Mouse (Mus musculus) kidney, postnatal 10 days (tissue): Measurements from ENCODE around the gene Esr2.
"Not testable (repeated sequence)": the region's sequence is repeated elsewhere in the genome, so short reads cannot be mapped to it uniquely, and the experiment has no call there.

ENCODE experiments used
- DNase-seq: peaks from one replicate; pipeline ENCODE4 v3.0.0; 2021; ENCODE audit warnings: mixed read lengths

The Esr2 gene

DNA sequence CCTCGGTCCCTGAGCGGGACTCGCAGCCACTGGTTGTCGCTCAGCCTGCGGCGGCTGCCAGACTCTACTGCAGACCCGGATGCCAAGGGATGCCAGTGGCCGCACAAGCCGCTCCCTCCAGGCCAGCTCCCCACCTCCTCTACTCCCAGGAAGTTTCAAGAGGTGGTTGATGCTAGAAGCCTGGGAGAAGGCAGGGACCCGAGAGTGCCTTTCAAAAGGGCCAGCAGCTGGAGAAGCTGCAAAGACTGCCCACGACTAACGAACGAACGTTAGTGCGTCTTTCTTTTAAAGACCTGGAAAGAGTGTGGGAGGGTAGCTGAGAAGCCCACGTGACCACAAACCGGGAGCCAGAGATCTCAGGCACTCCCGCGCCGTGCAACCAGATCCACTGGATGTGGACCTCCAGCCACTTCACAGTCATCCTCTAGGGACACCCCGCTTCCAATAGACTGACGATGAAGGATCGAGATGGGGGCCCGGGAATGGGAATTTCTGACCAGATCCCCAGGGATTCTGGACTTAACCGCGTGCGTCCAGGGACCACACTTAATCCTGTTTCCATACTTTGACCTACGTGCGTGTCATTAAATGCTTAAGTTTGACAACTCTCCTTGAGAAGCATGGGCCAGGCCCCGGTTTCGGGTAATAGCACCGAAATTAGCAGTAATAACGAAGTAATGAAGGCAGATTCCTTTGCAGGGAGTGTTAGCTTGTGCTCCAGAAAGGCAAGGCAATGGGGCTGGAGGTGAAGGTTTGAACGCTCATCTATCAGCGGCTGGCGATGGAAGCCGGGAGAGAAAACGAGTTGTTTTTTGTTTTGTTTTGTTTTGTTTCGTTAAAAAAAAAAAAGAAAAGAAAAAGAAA is at the start of gene Esr2:
Gene Esr2, minus strand, starts transcription at position 260 of the 864 bp plus-strand sequence.
- peak; percentile 46 for DNase-seq

DNA sequence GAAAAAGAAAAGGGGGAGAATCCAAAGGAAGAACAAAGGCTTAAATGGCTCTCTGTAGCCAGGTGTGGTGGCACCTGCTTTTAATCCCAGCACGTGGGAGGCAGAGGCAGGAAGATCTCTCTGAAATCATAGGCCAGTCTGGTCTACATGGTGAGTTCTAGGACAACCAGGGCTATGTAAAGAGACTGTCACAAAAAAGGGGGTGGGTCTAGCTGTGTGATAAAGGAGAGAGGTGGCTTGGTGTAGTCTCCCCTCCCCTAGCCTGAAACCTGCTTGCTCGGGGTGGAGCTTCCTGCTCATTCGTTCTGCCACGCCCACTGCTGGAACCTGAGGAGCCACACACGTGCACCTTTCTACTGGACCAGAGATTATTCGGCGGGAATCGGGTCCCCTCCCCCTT is 45.0 kb upstream of the Esr2 start:
- DNase-seq, result not testable (repeated sequence)

DNA sequence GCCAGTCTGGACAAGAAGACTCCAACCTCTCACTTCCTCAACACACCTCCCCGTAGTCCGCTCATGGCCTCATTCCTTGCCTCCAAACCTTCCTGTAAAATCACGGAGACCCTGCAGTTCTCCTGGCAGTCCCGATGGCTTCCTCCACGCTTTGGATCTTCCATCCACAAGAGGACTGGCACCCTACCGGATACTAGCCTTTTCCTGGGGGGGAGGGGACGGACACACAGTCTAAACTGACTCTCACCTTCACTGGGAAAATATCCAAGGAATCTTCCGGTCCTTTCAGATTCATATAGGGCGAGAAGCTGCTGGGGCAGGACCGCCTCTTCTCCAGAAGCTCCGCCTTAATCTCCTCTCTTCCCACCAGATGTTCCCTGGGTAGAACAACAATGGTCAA is 39.7 kb upstream of the Esr2 start:
- no peak for DNase-seq

DNA sequence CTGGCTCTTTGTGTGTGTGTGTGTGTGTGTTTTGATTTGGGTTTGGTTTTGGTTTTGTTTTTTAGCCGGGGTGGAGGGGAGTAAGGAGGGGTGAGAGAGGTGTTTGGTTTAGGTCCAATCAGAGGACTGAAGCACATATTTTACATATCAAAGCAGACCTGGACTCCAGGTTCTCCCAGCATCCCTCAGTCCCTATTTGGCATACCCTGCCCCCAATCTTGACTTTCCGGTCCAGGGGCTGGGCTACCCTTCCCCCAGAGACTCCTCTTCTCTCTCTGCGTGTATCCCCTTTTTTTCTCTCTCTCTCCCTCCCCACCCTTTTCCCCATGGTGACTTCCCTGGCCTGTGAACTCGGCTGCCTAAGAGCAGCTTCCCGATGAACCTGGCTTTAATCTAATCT is 38.1 kb upstream of the Esr2 start:
- no peak for DNase-seq

DNA sequence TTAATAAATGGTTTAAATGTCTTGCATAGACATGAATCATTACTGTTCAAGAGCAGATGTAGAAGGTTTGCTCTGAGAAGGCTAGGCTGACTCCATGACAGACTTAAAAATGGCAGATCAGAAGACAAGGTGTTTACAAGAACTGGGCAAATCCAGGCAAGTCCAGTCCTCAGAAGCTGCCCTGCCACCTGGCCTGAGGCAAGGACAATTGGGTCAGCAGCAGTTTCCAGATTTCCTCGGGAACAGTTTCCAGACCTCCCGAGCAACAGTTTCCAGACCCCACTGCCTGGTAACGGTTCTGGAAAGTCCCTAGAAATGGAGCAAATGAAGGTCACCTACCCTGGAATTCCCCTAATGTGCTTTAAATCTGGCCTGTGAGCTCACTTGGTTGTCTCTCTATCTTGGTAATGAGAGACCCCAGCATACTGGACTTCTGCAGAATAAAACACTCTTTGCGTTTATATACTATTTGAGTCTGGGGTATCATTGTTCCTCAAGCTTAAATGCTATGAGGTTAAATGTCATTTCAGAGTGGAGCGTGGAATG is 32.4 kb upstream of the Esr2 start:
- no peak for DNase-seq

DNA sequence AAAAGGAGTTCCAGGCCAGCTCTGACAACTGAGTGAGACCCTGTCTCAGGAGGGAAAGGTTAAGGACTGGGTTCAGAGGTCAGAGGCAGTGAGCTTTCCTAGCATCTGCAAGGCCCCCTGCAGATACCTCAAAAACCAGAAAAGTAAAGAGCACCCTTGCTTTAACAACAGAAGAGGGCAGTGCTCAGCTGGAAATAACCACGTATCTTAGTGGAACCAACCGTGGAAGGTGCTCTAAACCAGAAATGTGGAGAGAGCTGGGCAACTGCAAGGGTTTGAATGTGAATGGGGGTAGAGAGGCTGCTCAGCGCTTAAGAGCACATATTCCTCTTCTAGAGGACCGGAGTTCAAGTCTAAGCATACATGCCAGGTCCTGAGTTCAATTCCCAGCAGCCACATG is 23.3 kb upstream of the Esr2 start:
- DNase-seq, result no peak

DNA sequence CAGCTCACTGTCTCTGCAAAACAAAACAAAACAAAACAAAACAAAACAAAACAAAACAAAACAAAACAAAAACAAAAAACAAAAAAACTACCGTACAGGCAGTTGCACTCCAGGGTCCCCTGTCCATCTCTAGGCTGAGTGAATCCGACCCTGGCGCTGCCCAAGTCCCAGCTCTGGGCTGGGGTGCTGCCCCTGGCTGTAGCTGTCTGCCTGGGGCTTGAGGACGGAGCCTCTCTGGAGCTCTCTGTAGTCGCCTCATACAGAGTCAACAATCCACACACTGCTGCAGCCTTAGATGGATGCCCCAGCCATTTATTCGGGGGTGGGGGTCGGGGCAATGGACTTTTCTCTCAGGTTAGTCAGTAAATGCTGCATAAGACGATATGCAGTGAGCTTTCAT is 20.0 kb upstream of the Esr2 start:
- DNase-seq, result no peak

DNA sequence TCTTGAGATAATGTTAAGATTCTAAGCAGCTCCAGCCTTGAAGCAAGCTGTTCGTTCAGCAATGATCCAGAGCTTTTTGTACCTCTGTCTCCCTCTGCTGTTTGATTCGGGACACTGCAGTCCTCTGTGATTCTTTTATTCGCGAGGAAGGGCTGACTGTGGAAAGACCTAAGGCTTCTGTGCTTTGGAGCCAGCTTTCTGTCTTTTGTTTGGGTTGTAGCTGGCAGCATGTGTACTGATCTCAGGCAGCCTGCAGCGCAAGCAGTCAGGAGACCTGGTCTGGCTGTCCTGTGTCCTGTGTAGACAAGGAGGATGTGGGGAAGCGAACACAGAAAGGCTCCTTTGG is 19.6 kb upstream of the Esr2 start:
- DNase-seq, result peak; percentile 79

DNA sequence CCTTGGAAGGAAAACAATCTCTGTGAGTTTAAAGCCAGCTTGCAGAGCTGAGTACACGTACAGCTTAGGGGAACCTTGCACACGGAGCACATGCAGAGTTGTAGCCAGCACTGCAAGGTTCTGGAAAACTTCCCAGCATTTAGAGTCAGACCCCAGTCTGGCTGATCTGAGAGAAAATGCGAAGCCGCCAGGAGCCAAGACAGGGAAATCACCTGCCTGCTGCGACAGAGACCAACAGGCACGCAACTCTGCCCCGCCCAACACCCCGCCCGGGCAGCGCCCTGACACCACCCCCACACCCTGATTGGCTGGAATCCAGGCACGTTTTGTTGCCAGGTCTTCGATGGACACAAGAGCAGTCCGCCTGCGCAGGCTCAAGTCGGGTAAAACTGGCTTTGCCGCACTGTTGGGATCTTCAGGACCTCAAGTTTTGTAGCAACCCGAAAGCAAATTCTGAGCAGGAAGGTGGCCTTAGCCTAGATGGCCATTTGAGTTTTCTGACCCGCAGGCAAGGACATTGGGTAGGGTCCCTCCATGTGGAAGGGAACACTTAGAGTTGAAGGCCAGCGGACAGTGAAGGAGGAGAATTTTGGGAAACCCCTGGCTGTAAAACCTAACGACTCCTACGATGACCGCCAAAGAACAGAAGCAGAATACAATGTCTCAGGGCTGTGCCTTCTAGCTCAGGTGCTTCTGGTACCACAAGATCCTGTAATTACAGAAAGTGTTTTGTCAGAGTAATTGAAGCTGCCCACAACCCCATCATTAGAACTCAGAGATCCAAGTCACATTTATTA is 19.1 kb upstream of the Esr2 start:
- DNase-seq, result peak; percentile 92

DNA sequence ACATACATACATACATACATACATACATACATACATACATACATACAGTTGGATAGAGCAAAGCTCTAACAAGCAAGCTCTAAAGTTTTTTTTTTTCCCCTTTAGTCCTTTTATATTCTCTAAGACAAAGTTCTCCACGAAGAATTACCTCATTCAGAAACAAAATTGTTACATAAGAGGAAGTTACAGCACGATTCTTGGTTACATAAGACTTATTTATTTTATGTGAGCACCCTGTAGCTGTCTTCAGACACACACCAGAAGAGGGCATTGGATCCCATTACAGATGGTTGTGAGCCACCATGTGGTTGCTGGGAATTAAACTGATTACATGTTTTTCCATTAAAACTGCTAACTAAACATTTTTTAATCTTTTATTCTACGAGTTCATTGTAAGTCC is 17.5 kb upstream of the Esr2 start:
- DNase-seq, result no peak

DNA sequence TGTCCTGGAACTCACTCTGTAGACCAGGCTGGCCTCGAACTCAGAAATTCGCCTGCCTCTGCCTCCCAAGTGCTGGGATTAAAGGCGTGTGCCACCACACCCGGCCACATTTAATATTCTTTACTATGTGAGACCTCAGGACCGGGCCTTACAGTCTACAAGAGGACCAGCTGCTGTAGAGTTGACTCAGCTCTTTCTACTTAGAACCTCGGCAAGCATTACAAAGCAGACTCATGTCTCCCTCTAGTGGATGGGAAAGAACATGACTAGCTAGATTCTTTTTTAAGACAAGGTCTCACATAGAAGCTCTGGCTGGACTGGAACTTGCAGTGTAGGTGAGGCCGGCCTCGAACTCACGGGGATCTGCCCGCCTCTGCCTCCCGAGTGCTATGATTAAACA is 13.9 kb upstream of the Esr2 start:
- peak; percentile 20 for DNase-seq

DNA sequence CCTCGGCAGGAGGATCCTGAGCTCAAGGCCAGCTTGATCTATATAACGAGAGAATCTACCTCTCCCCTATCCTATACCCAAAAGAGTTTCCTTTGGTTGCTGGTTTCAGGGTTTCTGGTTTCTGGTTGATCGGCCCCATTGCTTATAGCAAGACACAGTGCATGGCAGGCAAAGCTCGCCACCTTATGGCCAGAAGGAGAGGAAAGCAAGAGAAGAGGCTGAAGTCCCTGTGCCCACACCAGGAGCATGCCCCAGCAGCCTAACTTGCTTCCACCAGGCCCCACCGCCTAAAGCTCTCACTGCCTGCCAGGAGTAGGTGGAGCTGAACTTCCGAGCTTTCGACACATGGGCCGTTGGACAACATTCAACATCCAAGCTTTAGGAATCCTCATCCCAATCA is 10.8 kb upstream of the Esr2 start:
- DNase-seq, result peak; percentile 58

DNA sequence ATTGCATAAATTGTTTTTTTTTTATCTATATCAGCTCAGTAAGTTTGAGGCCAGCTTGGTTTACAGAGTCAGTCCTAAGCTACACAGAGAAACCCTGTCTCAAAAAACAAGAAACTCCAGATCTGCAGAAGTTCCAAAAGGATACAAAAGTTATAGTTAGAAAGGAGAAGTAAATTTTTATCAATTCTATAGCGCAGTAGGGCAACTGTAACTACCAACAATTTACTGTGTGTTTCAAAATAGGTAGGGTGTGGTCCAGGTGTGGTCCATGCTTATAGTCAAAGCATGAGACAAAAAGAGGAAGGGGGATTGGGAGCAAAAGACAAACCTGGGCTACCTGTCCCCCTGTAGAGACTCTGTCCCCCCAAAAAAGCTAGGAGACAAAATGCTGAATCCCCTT is 9.4 kb upstream of the Esr2 start:
- DNase-seq, result no peak

DNA sequence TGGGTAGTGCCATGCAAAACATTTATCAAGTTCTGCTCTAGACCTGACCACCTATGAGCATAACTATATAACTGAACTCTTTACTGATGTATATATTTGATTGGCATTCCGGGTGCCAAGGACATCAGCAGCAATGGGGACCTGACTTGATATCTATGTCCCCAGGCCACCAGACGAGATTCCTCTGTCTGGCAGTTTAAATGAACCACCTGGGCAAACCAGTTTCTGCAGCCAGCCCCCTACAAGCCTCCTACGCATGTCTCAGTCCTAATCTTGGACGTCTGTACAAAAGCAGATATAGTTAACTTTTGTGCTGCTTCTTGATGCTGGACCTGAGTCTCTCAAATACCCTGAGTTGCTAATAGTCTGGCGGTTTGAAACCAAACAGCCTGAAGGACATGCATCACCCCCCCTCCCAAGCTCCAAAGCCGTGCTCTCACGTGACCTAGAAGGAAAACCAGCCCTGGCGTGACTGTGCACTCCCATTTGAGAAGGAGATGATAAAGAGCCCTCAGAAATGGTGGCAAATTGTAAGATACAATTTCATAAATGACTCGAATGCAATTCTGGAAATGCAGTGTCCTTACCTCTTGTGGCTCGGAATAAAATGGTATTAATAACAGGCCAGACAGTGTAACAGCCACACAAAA is 8.2 kb upstream of the Esr2 start:
- DNase-seq, result no peak

DNA sequence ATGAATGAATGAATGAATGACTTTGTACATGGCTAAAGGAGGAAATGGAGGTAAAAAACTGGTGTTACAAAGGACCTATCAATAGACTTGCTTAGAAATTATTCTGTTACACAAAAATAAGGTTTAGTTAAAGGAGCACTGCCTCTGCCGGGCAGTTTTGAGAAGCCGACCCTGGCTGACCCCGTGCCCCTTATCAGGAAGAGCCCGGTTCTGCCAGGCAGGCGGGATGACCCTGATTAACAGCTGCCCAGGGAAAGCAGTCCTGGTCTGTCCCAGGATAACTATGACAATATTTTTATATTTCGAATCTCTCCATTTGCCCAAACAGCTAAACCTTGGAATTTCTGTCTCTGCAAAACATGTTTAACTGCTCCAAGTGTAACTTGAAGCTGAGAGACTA is 7.2 kb upstream of the Esr2 start:
- no peak for DNase-seq

DNA sequence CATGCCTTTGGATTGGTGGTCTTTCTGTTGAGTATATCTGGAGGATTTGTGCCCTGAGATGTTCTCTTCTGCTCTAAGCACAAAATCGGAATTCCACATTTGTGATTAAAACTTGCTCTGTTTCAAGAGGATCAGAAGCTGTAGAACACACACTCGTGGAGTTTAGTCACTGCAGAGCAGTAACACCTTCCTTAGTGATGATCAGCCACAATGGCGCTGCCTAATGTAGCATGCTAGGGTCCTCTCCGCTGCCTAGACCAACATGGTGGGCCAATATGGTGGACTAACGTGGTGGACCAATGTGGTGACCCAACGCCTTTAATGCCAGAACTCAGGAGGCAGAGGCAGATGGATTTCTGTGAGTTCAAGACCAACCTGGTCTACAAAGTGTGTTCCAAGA is 5.8 kb upstream of the Esr2 start:
- DNase-seq, result no peak

DNA sequence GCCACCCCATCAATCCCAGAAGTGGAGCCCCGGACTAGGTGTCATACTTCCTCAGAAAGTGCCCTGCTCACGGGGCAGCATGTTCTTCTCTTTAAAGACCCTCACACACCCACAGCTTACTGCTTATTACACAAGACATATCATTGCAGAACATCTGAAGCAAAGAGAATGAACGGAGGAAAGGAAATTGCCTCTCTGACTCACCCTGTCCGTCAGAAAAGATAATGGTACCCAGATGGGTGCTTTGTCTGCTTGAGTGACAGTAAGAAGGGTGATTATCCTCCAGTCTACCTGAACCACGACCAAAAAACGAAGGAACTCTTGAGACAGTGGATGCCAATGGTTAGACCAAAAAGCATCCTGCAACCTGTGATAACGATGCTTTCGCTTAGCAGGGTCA is 4.4 kb upstream of the Esr2 start:
- DNase-seq, result no peak

DNA sequence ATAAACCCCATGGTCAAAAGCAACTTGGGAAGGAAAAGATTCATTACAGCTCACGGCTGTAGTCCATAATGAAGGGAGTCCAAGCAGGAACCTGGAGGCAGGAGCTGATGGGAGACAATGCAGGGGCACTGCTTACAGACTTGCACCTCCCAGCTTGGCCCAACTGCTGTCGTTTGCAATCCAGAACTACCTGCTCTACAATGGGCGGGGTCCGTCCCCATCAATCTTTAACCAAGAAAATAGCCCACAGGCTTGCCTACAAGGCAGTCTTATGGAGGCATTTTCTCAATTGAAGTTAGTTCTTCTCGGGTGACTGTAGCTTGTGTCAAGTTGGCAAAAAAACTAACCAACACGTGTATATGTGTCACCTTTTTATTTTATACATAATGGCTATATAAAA is 3.4 kb upstream of the Esr2 start:
- DNase-seq, result no peak

DNA sequence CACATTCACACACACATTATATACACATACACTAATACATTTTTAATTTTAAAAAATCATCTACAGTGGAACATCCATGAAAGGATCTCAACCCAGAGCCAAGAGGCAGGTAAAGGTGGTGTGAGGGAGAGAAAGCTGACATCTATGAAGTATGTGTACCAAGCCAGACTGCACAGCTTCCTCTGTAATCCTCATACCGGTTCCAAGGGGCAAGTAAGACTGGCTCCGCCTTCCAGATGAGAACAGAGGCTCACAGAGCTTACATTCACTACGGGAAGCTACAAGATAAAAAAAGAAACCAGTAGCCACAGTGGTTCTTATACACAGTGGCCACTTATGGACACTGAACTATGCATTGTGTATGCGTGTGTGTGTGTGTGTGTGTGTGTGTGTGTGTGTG is 2.5 kb upstream of the Esr2 start:
- no peak for DNase-seq

DNA sequence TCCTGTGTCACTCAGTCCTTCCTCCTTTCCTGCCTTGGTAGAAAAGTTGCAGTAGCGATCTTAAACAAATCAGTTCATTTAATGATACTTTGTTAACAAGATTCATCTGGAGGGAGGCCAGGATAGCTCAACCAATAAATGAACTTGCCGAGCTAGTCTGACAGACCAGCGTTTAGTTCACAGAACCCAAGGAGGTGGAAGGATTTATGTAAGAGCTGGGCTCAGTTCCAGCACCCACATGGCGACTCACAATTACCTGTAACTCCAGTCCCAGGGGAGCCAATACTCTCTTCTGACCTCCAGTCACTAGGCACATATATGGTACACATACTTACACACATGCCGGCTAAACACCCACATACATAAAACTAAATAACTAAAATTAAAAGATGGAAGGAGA is 2.0 kb upstream of the Esr2 start:
- DNase-seq, result no peak

DNA sequence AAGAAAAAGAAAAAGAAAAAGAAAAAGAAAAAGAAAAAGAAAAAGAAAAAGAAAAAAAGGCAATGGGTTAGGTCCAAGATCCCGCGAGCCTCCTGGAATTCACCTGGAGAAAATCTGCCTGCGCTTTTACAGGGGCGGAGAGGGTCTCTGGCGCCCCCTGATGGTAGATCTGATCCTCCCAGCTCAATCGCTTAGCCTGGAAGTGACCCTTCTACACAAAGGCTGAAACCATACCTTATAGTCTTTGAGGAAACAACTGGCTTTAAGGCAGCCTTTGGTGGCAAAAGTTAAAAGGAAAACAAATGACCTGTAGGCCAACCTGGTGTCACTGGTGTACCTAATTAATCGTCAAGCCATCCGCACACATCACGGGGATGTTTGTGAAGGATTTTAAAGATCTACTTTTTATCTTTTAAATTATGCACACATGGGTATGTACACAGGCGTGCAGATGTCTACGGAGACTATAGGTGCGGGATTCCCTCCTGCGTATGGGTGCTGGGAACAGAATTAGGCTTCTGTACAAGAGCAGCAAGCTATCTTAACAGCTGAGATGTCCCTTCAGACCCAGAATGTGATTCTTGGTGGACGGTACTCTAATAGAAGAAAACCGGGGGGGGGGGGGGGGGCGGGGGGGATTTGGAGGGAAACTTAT is 932 bp upstream of the Esr2 start:
- DNase-seq, result peak; percentile 86

DNA sequence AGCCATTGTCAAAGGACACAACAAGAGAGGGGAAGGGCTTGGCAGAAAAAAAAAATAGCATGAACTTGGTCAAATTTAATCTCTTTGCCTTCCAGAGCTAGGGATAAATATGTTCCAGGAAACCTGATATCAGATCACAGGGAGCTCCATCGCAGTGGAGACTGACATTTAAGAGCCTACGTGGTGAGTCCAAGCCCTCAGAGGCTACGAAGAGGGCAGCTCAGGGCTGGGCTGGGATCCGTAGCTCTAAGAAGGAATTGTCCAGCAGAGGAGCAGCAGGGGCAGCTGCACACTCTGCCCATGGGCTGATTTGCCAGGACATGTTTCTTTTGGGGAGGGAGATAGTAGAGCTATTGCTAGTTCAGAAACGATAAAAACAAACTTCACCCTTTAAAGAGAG is 11.4 kb downstream of the Esr2 start:
- no peak for DNase-seq

DNA sequence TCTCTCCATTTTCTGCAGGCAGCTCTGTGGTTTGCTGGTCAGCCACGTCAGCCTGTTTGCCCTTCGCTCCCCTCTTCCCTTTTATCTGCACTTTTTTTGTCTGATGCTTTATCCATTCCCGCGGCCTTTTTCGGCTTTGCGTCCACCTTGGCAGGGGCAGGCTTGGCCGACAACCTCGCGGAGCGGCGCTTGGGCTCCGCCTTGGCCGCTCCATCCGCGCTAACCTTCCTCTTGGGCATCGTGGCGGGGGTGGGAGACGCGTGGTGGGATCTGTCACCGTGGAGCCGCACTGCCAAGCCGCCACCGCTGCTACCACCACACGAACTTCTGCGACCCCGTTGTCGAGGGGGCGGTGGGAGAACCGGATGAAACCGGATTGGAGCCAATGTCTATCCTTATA is 24.7 kb downstream of the Esr2 start:
- DNase-seq, result not testable (repeated sequence)
